ENCODE assay signal across 9 mouse cellular contexts in genomic region chr11:6000961-6001682, GRCm38 (mm10). TPM values are rescaled to one million over a fixed set of nuclear protein-coding genes. Genes with fewer than 3 reads are reported as not detected.
A peak's percentile ranks its signal among the peaks of the same experiment; 100 is the strongest.
DNase-seq lines count a peak whose midpoint lies in the region; ATAC-seq lines count a peak whose summit lies in the region.
"Had no signal": no experiment of that assay in that cellular context is flagged by ENCODE, and none has a peak within 500 bp of the region (broad histone marks: within the 10 kb centered on the region; RNA-seq: fewer than 3 reads in every experiment).

No protein-coding gene starts in this region.

- H3K27ac ChIP-seq in lung, embryonic 16.5 days (ENCODE audit: low read length): peak overlapping the region; percentile 87
- H3K27ac ChIP-seq in forebrain, embryonic 15.5 days (replicated peaks): peak overlapping the region; percentile 83
- peak overlapping the region; percentile 91 for H3K27ac ChIP-seq in intestine, embryonic 15.5 days
- peak overlapping the region; percentile 86; the same call in 1 of the 2 replicates for H3K27ac ChIP-seq in stomach, embryonic 14.5 days (ENCODE audit: low read length)

- H3K4me2 ChIP-seq in lung, embryonic 16.5 days (ENCODE audit: low read depth, low read length): no peak overlapping the region
- H3K4me2 ChIP-seq in forebrain, embryonic 15.5 days (replicated peaks): no peak overlapping the region
- no peak overlapping the region for H3K4me2 ChIP-seq in intestine, embryonic 15.5 days (replicated peaks)
- H3K4me2 ChIP-seq in stomach, embryonic 14.5 days (replicated peaks; ENCODE audit: low read depth, low read length): no peak overlapping the region
- H3K4me2 ChIP-seq: liver, embryonic 15.5 days had no signal

- H3K9me3 ChIP-seq in lung, embryonic 16.5 days (ENCODE audit: control insufficient read depth, low read length): no peaks in the 10 kb centered on the region
- no peaks in the 10 kb centered on the region for H3K9me3 ChIP-seq in forebrain, embryonic 15.5 days
- no peaks in the 10 kb centered on the region for H3K9me3 ChIP-seq in intestine, embryonic 15.5 days
- no peaks in the 10 kb centered on the region for H3K9me3 ChIP-seq in stomach, embryonic 14.5 days (ENCODE audit: control insufficient read depth, low read depth, low read length)
- H3K9me3 ChIP-seq: liver, embryonic 15.5 days had no signal

- WGBS in lung, embryonic 16.5 days: 65% methylated on average over 14 of the region's 14 CpGs
- 74% methylated on average over 14 of the region's 14 CpGs for WGBS in forebrain, embryonic 15.5 days
- 75% methylated on average over 14 of the region's 14 CpGs for WGBS in intestine, embryonic 15.5 days
- 75% methylated on average over 14 of the region's 14 CpGs for WGBS in stomach, embryonic 14.5 days

- ATAC-seq in lung, embryonic 16.5 days (ENCODE audit: low read depth): peak; percentile 12; the same call in 1 of the 2 replicates
- no peak; the same call in 1 of the 2 replicates for ATAC-seq in forebrain, embryonic 15.5 days (replicated peaks)
- no peak; the same call in 1 of the 2 replicates for ATAC-seq in intestine, embryonic 15.5 days
- ATAC-seq in stomach, embryonic 14.5 days (ENCODE audit: insufficient number of reproducible peaks, insufficient read depth, low FRiP score, low read depth): peak; percentile 11; the same call in 1 of the 2 replicates

- H3K36me3 ChIP-seq in lung, embryonic 16.5 days (ENCODE audit: control insufficient read depth, insufficient read depth, low read length): no peaks in the 10 kb centered on the region
- no peaks in the 10 kb centered on the region for H3K36me3 ChIP-seq in forebrain, embryonic 15.5 days
- H3K36me3 ChIP-seq in intestine, embryonic 15.5 days: no peaks in the 10 kb centered on the region
- H3K36me3 ChIP-seq in stomach, embryonic 14.5 days (ENCODE audit: control insufficient read depth, insufficient read depth, low read length): no peaks in the 10 kb centered on the region
- H3K36me3 ChIP-seq: liver, embryonic 15.5 days had no signal

- peaks cover 29% of the 10 kb centered on the region for H3K4me1 ChIP-seq in lung, embryonic 16.5 days (replicated peaks; ENCODE audit: control insufficient read depth, insufficient read depth, low read length)
- peaks cover 23% of the 10 kb centered on the region for H3K4me1 ChIP-seq in forebrain, embryonic 15.5 days
- peaks cover 44% of the 10 kb centered on the region for H3K4me1 ChIP-seq in intestine, embryonic 15.5 days (replicated peaks)
- H3K4me1 ChIP-seq in stomach, embryonic 14.5 days (ENCODE audit: control insufficient read depth, insufficient read depth, low read length): peaks cover 25% of the 10 kb centered on the region

- H3K9ac ChIP-seq in lung, embryonic 16.5 days (ENCODE audit: low read length): 0 out of 2 replicates have a peak overlapping the region, but pooled peaks have one; percentile 8
- 0 out of 2 replicates have a peak overlapping the region, but pooled peaks have one; percentile 26 for H3K9ac ChIP-seq in forebrain, embryonic 15.5 days (replicated peaks)
- H3K9ac ChIP-seq in intestine, embryonic 15.5 days: peak overlapping the region; percentile 10; the same call in 1 of the 2 replicates
- no peak overlapping the region for H3K9ac ChIP-seq in stomach, embryonic 14.5 days (replicated peaks; ENCODE audit: low read depth, low read length)
- H3K9ac ChIP-seq: liver, embryonic 15.5 days had no signal

- DNase-seq in lung, adult 18-20 months: no peak
- no peak for DNase-seq in gastrocnemius, adult 18-20 months (ENCODE audit: low spot score)
- DNase-seq in frontal cortex, adult 2 months (ENCODE audit: extremely low spot score in 1 of 2, low spot score in 1 of 2): no peak

- no peaks in the 10 kb centered on the region for H3K27me3 ChIP-seq in lung, embryonic 16.5 days (ENCODE audit: control insufficient read depth, insufficient read depth, low read depth, low read length)
- no peaks in the 10 kb centered on the region for H3K27me3 ChIP-seq in forebrain, embryonic 15.5 days
- no peaks in the 10 kb centered on the region for H3K27me3 ChIP-seq in intestine, embryonic 15.5 days (replicated peaks)
- no peaks in the 10 kb centered on the region for H3K27me3 ChIP-seq in stomach, embryonic 14.5 days (ENCODE audit: control insufficient read depth, insufficient read depth, low read length)
- H3K27me3 ChIP-seq: Patski had no signal

- no peak overlapping the region for H3K4me3 ChIP-seq in lung, embryonic 16.5 days (ENCODE audit: low read length)
- no peak overlapping the region for H3K4me3 ChIP-seq in forebrain, embryonic 15.5 days
- H3K4me3 ChIP-seq in intestine, embryonic 15.5 days (replicated peaks): no peak overlapping the region
- H3K4me3 ChIP-seq in stomach, embryonic 14.5 days (ENCODE audit: low read depth, low read length): no peak overlapping the region
- H3K4me3 ChIP-seq: liver, embryonic 15.5 days had no signal

RNA-seq across cellular contexts. Expression of gene Ykt6, which starts 45.6 kb away (rescaled TPM):
- 52.3 and 53.1 TPM in 2 replicates for polyA plus RNA-seq in lung, embryonic 16.5 days (2015; fragmentation: Nextera tagmentation; extraction: Ambion mirVana)
- polyA plus RNA-seq in forebrain, embryonic 15.5 days (2015; fragmentation: Nextera tagmentation; extraction: Ambion mirVana): 86.0 and 95.9 TPM in 2 replicates
- 48.7 and 51.8 TPM in 2 replicates for polyA plus RNA-seq in intestine, embryonic 15.5 days (2015; fragmentation: Nextera tagmentation; extraction: Ambion mirVana)
- 23.2 and 23.3 TPM in 2 replicates for polyA plus RNA-seq in stomach, embryonic 14.5 days (2014; fragmentation: Nextera tagmentation; extraction: Ambion mirVana)
- 10 to 100 TPM; 37.0 to 44.9 TPM for total RNA-seq in gastrocnemius, adult 18-20 months (2021)
- polyA plus RNA-seq in frontal cortex, adult 2 months (2012; rRNA removed): 61.1 and 61.9 TPM in 2 replicates

RNA-seq across cellular contexts. Expression of gene Gck, which starts 51.2 kb away (rescaled TPM):
- polyA plus RNA-seq in lung, embryonic 16.5 days (2015; fragmentation: Nextera tagmentation; extraction: Ambion mirVana): 1.3 and 1.6 TPM in 2 replicates
- 6.8 and 7.7 TPM in 2 replicates for polyA plus RNA-seq in forebrain, embryonic 15.5 days (2015; fragmentation: Nextera tagmentation; extraction: Ambion mirVana)
- polyA plus RNA-seq in intestine, embryonic 15.5 days (2015; fragmentation: Nextera tagmentation; extraction: Ambion mirVana): 2.8 and 3.1 TPM in 2 replicates
- polyA plus RNA-seq in stomach, embryonic 14.5 days (2014; fragmentation: Nextera tagmentation; extraction: Ambion mirVana): 0.75 and 2.0 TPM in 2 replicates
- total RNA-seq in gastrocnemius, adult 18-20 months (2021): 1 to 10 TPM; 2.0 to 3.3 TPM
- 0.97 and 1.1 TPM in 2 replicates for polyA plus RNA-seq in frontal cortex, adult 2 months (2012; rRNA removed)

Comparison
In these comparisons a context has a peak if more than half of its experiments do, and no peak if none do; other contexts are left out.
1. ATAC-seq: peak in lung, embryonic 16.5 days (single experiment) and stomach, embryonic 14.5 days (single experiment); none in forebrain, embryonic 15.5 days (single experiment) and intestine, embryonic 15.5 days (single experiment).
2. Peak in every context shown above with its lines, with median percentiles within 50 percentile points of each other: H3K27ac ChIP-seq.